Mouse (Mus musculus) testis, postnatal 14 days (tissue): ENCODE data around the gene Tnnc2.

Experiments used
- DNase-seq: peaks from one replicate; pipeline ENCODE4 v3.0.0; 2021; ENCODE audit warnings: low spot score

Gene Tnnc2

GRCm38 (mm10) chr2:164737377-164738090 is 42.2 kb downstream of the Tnnc2 start:
- DNase-seq, result no peak

GRCm38 (mm10) chr2:164735446-164735845 is 44.3 kb downstream of the Tnnc2 start:
- DNase-seq, result no peak

- no peak for DNase-seq
Measured at GRCm38 (mm10) chr2:164734839-164735238, 44.9 kb downstream of the Tnnc2 start.

GRCm38 (mm10) chr2:164733259-164733658 is 46.5 kb downstream of the Tnnc2 start:
- no peak for DNase-seq

GRCm38 (mm10) chr2:164731719-164732118 is 48.0 kb downstream of the Tnnc2 start:
- no peak for DNase-seq
